Mouse (Mus musculus) midbrain, embryonic 16.5 days (tissue): Measurements from ENCODE around the gene Pfdn4. TPM values are rescaled to one million over a fixed set of nuclear protein-coding genes. Genes with fewer than 3 reads are reported as not detected.

ENCODE experiments used
- ATAC-seq: fragments of 200-750 bp; cut with Nextera tagmentation; 2 replicates; pipeline ENCODE4 v1.8.0; 2017; ENCODE audit warnings: moderate TSS enrichment
- H3K27ac ChIP-seq: fragments of 300-500 bp; sonication (generic); 2 replicates; pipeline ENCODE4 v1.5.1; 2014; ENCODE audit warnings: mild to moderate bottlenecking, low read length, mixed read lengths
- H3K27me3 ChIP-seq: fragments of 300-500 bp; sonication (generic); 2 replicates; pipeline ENCODE4 v1.6.1; 2014; ENCODE audit warnings: low read depth, low read length, mixed read lengths; ENCODE audit not compliant: control insufficient read depth, insufficient read depth
- H3K36me3 ChIP-seq: fragments of 300-500 bp; sonication (generic); 2 replicates; pipeline ENCODE4 v1.6.1; 2014; ENCODE audit warnings: mild to moderate bottlenecking, low read length, moderate library complexity, mixed read lengths; ENCODE audit not compliant: control insufficient read depth, insufficient read depth
- H3K4me1 ChIP-seq: fragments of 300-500 bp; sonication (generic); 2 replicates; pipeline ENCODE4 v1.6.1; 2014; ENCODE audit warnings: mild to moderate bottlenecking, low read length, mixed read lengths; ENCODE audit not compliant: control insufficient read depth, insufficient read depth
- H3K4me2 ChIP-seq: fragments of 300-500 bp; sonication (generic); 2 replicates; pipeline ENCODE4 v1.6.1; 2014; ENCODE audit warnings: mild to moderate bottlenecking, low read length, mixed read lengths
- H3K4me3 ChIP-seq: fragments of 300-500 bp; sonication (generic); 2 replicates; pipeline ENCODE4 v1.5.1; 2014; ENCODE audit warnings: low read depth, mild to moderate bottlenecking, low read length, moderate library complexity, mixed read lengths
- H3K9ac ChIP-seq: fragments of 300-500 bp; sonication (generic); 2 replicates; pipeline ENCODE4 v1.6.1; 2014; ENCODE audit warnings: low read depth, low read length, mixed read lengths
- H3K9me3 ChIP-seq: fragments of 300-500 bp; sonication (generic); replicated peaks from 2 replicates; pipeline ENCODE4 v1.6.1; 2014; ENCODE audit warnings: mild to moderate bottlenecking, low read length, mixed read lengths; ENCODE audit not compliant: control insufficient read depth, poor library complexity, severe bottlenecking
- WGBS: fragments of 180-500 bp; shearing (Covaris S2); extraction: QIAGEN DNeasy Blood & Tissue Kit; methylation state at CpG from one replicate; pipeline ENCODE4 v1.1.7; 2014; 5-methylcytosine and 5-hydroxymethylcytosine counted together
- polyA plus RNA-seq: library from polyadenylated mRNA; unstranded; fragments of >200 nt; fragmentation: Nextera tagmentation; extraction: Ambion mirVana; gene quantifications from 2 replicates; pipeline ENCODE4 v1.2.1, GENCODE M21; 2015

Gene Pfdn4
- polyA plus RNA-seq, 1 experiment from 2014 or later, result 133 TPM

- Histone ChIP-seq H3K4me1 (peaks cover 4% of the 10 kb centered on the region; the same call in 1 of the 2 replicates), H3K9ac (no peak overlapping the region), H3K4me2 (no peak overlapping the region), H3K36me3 (no peaks in the 10 kb centered on the region), H3K27ac (no peak overlapping the region), H3K9me3 (no peaks in the 10 kb centered on the region), H3K4me3 (no peak overlapping the region), H3K27me3 (no peaks in the 10 kb centered on the region)
- ATAC-seq, result no peak
These were observed 28.2 kb upstream of the Pfdn4 start for GRCm38 (mm10) chr2:170468009-170468408.

- Histone ChIP-seq H3K27ac (no peak overlapping the region), H3K4me2 (peak overlapping the region; percentile 34), H3K36me3 (no peaks in the 10 kb centered on the region), H3K9ac (no peak overlapping the region), H3K4me3 (no peak overlapping the region), H3K9me3 (no peaks in the 10 kb centered on the region), H3K27me3 (no peaks in the 10 kb centered on the region), H3K4me1 (peaks cover 4% of the 10 kb centered on the region; the same call in 1 of the 2 replicates)
- WGBS, result 7% methylated on average over 10 of the region's 10 CpGs
- ATAC-seq, result peak; percentile 60
These were observed 26.5 kb upstream of the Pfdn4 start for GRCm38 (mm10) chr2:170469616-170470308.

GRCm38 (mm10) chr2:170470591-170470990 lies 25.6 kb upstream of the Pfdn4 start:
- Histone ChIP-seq H3K36me3 (no peaks in the 10 kb centered on the region), H3K4me2 (no peak overlapping the region), H3K9me3 (no peaks in the 10 kb centered on the region), H3K4me1 (peaks cover 4% of the 10 kb centered on the region; the same call in 1 of the 2 replicates), H3K27me3 (no peaks in the 10 kb centered on the region), H3K27ac (no peak overlapping the region), H3K4me3 (no peak overlapping the region), H3K9ac (no peak overlapping the region)
- ATAC-seq, result no peak
- WGBS, result 67% methylated on average over 5 of the region's 5 CpGs

GRCm38 (mm10) chr2:170474125-170474524 lies 22.1 kb upstream of the Pfdn4 start:
- no peaks in the 10 kb centered on the region for H3K9me3 ChIP-seq

GRCm38 (mm10) chr2:170475164-170475563 lies 21.1 kb upstream of the Pfdn4 start:
- Histone ChIP-seq H3K9me3 (no peaks in the 10 kb centered on the region), H3K4me3 (no peak overlapping the region), H3K27me3 (no peaks in the 10 kb centered on the region), H3K9ac (no peak overlapping the region), H3K4me2 (no peak overlapping the region), H3K27ac (no peak overlapping the region), H3K36me3 (no peaks in the 10 kb centered on the region), H3K4me1 (no peaks in the 10 kb centered on the region)
- WGBS, result 58% methylated on average over 3 of the region's 3 CpGs
- ATAC-seq, result no peak

More at GRCm38 (mm10) chr2:170474125-170474524, 22.1 kb upstream of the Pfdn4 start:
- Histone ChIP-seq H3K4me2 (no peak overlapping the region), H3K4me1 (peaks cover 4% of the 10 kb centered on the region; the same call in 1 of the 2 replicates), H3K36me3 (no peaks in the 10 kb centered on the region), H3K27me3 (no peaks in the 10 kb centered on the region), H3K9ac (no peak overlapping the region), H3K27ac (no peak overlapping the region), H3K4me3 (no peak overlapping the region)
- 97% methylated on average over 5 of the region's 5 CpGs for WGBS
- ATAC-seq, result no peak

GRCm38 (mm10) chr2:170476215-170476614 lies 20.0 kb upstream of the Pfdn4 start:
- WGBS, result 85% methylated on average over 11 of the region's 11 CpGs
- H3K36me3 ChIP-seq, result no peaks in the 10 kb centered on the region
- H3K4me3 ChIP-seq, result no peak overlapping the region
- no peak overlapping the region for H3K27ac ChIP-seq
- no peaks in the 10 kb centered on the region for H3K9me3 ChIP-seq
- H3K9ac ChIP-seq, result no peak overlapping the region
- no peaks in the 10 kb centered on the region for H3K27me3 ChIP-seq
- H3K4me2 ChIP-seq, result no peak overlapping the region
- ATAC-seq, result no peak
- H3K4me1 ChIP-seq, result no peaks in the 10 kb centered on the region

GRCm38 (mm10) chr2:170476643-170477042 lies 19.6 kb upstream of the Pfdn4 start:
- H3K9ac ChIP-seq, result no peak overlapping the region
- 88% methylated on average over 8 of the region's 8 CpGs for WGBS
- ATAC-seq, result no peak
- H3K27me3 ChIP-seq, result no peaks in the 10 kb centered on the region
- H3K27ac ChIP-seq, result no peak overlapping the region
- H3K4me3 ChIP-seq, result no peak overlapping the region
- no peaks in the 10 kb centered on the region for H3K9me3 ChIP-seq
- H3K36me3 ChIP-seq, result no peaks in the 10 kb centered on the region
- H3K4me2 ChIP-seq, result no peak overlapping the region
- H3K4me1 ChIP-seq, result no peaks in the 10 kb centered on the region

GRCm38 (mm10) chr2:170482019-170482540 lies 14.1 kb upstream of the Pfdn4 start:
- Histone ChIP-seq H3K4me1 (no peaks in the 10 kb centered on the region), H3K27ac (no peak overlapping the region), H3K4me3 (no peak overlapping the region), H3K9ac (no peak overlapping the region), H3K4me2 (no peak overlapping the region), H3K27me3 (no peaks in the 10 kb centered on the region), H3K36me3 (no peaks in the 10 kb centered on the region), H3K9me3 (no peaks in the 10 kb centered on the region)
- WGBS, result 77% methylated on average over 10 of the region's 10 CpGs
- ATAC-seq, result no peak

- no peak for ATAC-seq
- Histone ChIP-seq H3K9ac (no peak overlapping the region), H3K4me2 (no peak overlapping the region), H3K4me3 (no peak overlapping the region), H3K4me1 (no peaks in the 10 kb centered on the region), H3K27me3 (no peaks in the 10 kb centered on the region), H3K27ac (no peak overlapping the region), H3K36me3 (no peaks in the 10 kb centered on the region), H3K9me3 (no peaks in the 10 kb centered on the region)
- WGBS, result 78% methylated on average over 11 of the region's 11 CpGs
These were observed 12.3 kb upstream of the Pfdn4 start for GRCm38 (mm10) chr2:170483914-170484313.
